Mouse (Mus musculus) megakaryocyte, embryonic 14.5 days (primary cell): Measurements from ENCODE around the gene Gngt2. TPM values are rescaled to one million over a fixed set of nuclear protein-coding genes. Genes with fewer than 3 reads are reported as not detected.

ENCODE experiments used
- H3K27me3 ChIP-seq: replicated peaks from 2 replicates; pipeline ENCODE3; 2012; ENCODE audit warnings: inconsistent platforms
- H3K36me3 ChIP-seq: replicated peaks from 2 replicates; pipeline ENCODE3; 2012; ENCODE audit warnings: low read length, inconsistent platforms, mixed read lengths
- H3K4me1 ChIP-seq: 2 replicates; pipeline ENCODE4 v1.6.1; 2012; ENCODE audit warnings: inconsistent platforms
- H3K4me3 ChIP-seq: replicated peaks from 2 replicates; pipeline ENCODE3; 2012; ENCODE audit warnings: moderate library complexity, mild to moderate bottlenecking, inconsistent platforms
- H3K9me3 ChIP-seq: 2 replicates; pipeline ENCODE4 v1.6.1; 2012; ENCODE audit warnings: inconsistent platforms
- FLI1 ChIP-seq: IDR thresholded peaks from 2 replicates; pipeline ENCODE4 v1.6.1; 2012; ENCODE audit warnings: low read length, inconsistent platforms, mixed read lengths
- GATA1 ChIP-seq: IDR thresholded peaks from 3 replicates; pipeline ENCODE4 v1.6.1; 2012; ENCODE audit warnings: mixed read lengths, low read length, inconsistent platforms, borderline replicate concordance
- polyA plus RNA-seq: library from polyadenylated mRNA; stranded (reverse); fragments of >175 nt; gene quantifications from 2 replicates; pipeline ENCODE4 v1.2.3, GENCODE M21; 2012; ENCODE audit warnings: low replicate concordance; ENCODE audit not compliant: insufficient read depth

Gene Gngt2
- polyA plus RNA-seq: 10.2 and 30.7 TPM in 2 replicates

DNA sequence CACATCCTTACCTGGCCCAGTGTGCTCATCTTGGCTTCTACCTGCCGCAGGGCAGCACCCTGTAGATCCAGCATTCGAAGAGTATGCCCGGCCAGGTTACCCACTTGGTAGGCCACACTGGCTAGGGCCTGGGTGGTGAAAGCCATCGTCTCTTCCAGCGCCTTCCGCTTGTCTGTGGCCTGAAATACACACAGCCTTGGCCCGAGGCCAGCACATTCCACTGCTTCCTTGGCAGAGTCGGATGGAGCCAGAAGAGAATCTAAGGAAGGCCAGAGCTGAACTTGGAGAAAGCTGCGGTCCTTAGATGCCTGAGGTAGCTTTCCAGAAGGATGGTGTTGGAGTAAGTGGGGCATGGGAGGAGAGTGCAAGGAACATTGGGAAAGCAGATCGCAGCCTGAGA is at the start of gene Gngt2:
TSS of gene Gngt2 (plus strand) at position 158 of the 400 bp plus-strand sequence.
- Histone ChIP-seq H3K9me3 (no peaks in the 10 kb centered on the region), H3K4me3 (no peak within 1 kb of the TSS), H3K36me3 (peaks cover 26% of the 10 kb centered on the region), H3K4me1 (peaks cover 87% of the 10 kb centered on the region), H3K27me3 (peaks cover 72% of the 10 kb centered on the region)
- no peak for TF ChIP-seq FLI1
- TF ChIP-seq GATA1: no peak

DNA sequence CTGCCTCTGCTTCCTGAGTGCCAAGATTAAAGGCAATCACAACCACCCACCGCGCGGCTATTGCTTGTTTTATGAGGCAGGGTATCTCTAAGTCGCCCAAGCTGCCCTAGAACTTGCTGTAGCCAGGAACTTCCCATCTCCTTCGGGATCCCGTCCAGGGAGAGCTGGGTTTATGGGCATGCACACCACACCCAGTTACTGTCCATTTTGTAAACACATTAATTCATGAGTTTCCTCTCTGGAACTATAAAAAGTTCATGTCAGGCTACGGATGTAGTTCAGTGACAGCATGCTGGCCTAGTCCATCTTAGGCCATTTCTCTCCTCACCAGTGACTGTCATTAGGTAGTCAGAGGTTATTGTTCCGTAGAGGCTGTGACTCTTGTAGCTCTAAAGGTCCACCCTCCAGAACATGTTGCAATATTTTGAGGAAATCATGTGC is 47.5 kb upstream of the Gngt2 start:
- H3K9me3 ChIP-seq: peaks cover 28% of the 10 kb centered on the region
- TF ChIP-seq FLI1 (no peak), GATA1 (no peak)
- H3K4me3 ChIP-seq: no peak overlapping the region
- H3K27me3 ChIP-seq: peaks cover 53% of the 10 kb centered on the region
- peaks cover 17% of the 10 kb centered on the region for H3K36me3 ChIP-seq
- peaks cover 11% of the 10 kb centered on the region for H3K4me1 ChIP-seq

GRCm38 (mm10) chr11:95791787-95792186 is 45.2 kb upstream of the Gngt2 start:
- Histone ChIP-seq H3K36me3 (peaks cover 17% of the 10 kb centered on the region), H3K9me3 (peaks cover 9% of the 10 kb centered on the region), H3K4me3 (no peak overlapping the region), H3K4me1 (peaks cover 29% of the 10 kb centered on the region), H3K27me3 (peaks cover 49% of the 10 kb centered on the region)
- TF ChIP-seq FLI1 (no peak), GATA1 (no peak)

- peaks cover 33% of the 10 kb centered on the region for H3K4me1 ChIP-seq
- no peak overlapping the region for H3K4me3 ChIP-seq
Measured at GRCm38 (mm10) chr11:95792950-95793509, 44.0 kb upstream of the Gngt2 start.

GRCm38 (mm10) chr11:95794201-95794600 is 42.8 kb upstream of the Gngt2 start:
- H3K9me3 ChIP-seq: peaks cover 9% of the 10 kb centered on the region
- peaks cover 31% of the 10 kb centered on the region for H3K4me1 ChIP-seq
- H3K4me3 ChIP-seq: no peak overlapping the region
- no peak for TF ChIP-seq GATA1
- H3K36me3 ChIP-seq: peaks cover 17% of the 10 kb centered on the region
- peaks cover 51% of the 10 kb centered on the region for H3K27me3 ChIP-seq

More at GRCm38 (mm10) chr11:95792950-95793509, 44.0 kb upstream of the Gngt2 start:
- peaks cover 9% of the 10 kb centered on the region for H3K9me3 ChIP-seq
- TF ChIP-seq GATA1 (no peak), FLI1 (no peak)
- H3K36me3 ChIP-seq: peaks cover 17% of the 10 kb centered on the region
- peaks cover 52% of the 10 kb centered on the region for H3K27me3 ChIP-seq

DNA sequence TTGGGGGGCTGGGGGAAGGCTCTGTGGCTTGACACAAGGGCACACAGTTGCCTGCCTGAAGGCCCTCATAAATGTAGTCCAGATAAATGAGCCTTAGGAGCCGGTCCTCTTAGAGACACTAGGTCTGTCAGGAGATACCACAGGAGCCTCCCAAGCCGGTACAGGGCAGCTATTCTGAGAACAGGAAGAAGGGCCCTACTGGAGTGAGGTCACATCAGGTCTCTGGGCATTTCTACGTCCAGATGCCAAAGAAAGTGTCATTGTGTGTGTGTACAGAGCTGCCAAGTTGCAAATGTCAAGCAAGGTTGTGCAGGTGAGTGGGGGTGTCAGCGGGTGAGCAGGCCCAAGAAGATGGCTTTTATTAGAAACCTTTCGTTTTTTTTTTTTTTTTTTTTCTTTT is 41.4 kb upstream of the Gngt2 start:
- Histone ChIP-seq H3K4me1 (peaks cover 40% of the 10 kb centered on the region), H3K4me3 (peak overlapping the region; percentile 20), H3K36me3 (peaks cover 14% of the 10 kb centered on the region), H3K27me3 (peaks cover 50% of the 10 kb centered on the region), H3K9me3 (peaks cover 9% of the 10 kb centered on the region)
- TF ChIP-seq FLI1 (no peak), GATA1 (no peak)

- no peak for TF ChIP-seq FLI1
- no peak for TF ChIP-seq GATA1
- no peak overlapping the region for H3K4me3 ChIP-seq
- H3K9me3 ChIP-seq: peaks cover 30% of the 10 kb centered on the region
- peaks cover 65% of the 10 kb centered on the region for H3K4me1 ChIP-seq
- H3K27me3 ChIP-seq: peaks cover 11% of the 10 kb centered on the region
- H3K36me3 ChIP-seq: peaks cover 11% of the 10 kb centered on the region
Measured at GRCm38 (mm10) chr11:95805010-95805409, 32.0 kb upstream of the Gngt2 start.

DNA sequence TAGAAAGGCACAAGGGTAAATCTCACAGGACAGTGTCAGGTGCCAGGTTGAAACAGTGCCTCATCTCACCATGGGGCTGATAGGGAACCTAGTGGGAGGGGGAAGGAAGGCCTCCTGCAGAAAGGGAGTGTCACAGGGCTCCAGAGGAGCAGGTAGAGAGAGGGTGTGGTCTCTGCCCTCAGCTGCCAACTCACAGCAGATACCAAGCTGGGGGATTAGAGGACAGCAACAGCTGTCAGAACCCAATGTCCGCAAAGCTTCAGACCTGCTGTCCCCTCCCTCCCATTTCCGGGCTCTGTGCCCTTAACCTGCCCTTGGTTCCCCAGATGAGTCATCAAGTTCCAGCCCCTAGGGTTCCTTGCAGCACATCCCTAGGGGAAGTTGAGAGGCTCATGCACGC is 31.5 kb upstream of the Gngt2 start:
- Histone ChIP-seq H3K4me1 (peaks cover 65% of the 10 kb centered on the region), H3K4me3 (peak overlapping the region; percentile 47), H3K36me3 (peaks cover 11% of the 10 kb centered on the region), H3K27me3 (peaks cover 13% of the 10 kb centered on the region), H3K9me3 (peaks cover 30% of the 10 kb centered on the region)
- TF ChIP-seq GATA1 (no peak), FLI1 (no peak)

DNA sequence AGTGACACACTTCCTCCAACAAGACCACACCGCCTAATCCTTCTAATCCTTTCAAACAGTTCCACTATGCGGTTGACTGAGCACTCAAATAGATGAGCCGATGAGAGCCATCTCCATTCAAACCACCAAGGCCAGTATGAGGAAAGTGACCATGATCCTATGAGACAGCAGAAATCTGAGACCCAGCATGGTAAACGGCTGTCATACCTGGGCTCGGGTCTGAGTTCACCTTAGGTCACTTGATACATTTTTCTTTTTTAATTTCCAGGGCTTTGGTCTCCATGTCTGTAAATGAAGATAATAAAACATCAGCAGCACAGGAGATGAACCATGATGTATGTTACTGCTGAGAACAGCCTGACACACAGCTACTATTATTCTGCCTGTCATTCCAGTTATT is 29.1 kb upstream of the Gngt2 start:
- H3K4me3 ChIP-seq: peak overlapping the region; percentile 69
- H3K9me3 ChIP-seq: peaks cover 30% of the 10 kb centered on the region
- H3K36me3 ChIP-seq: peaks cover 11% of the 10 kb centered on the region
- H3K4me1 ChIP-seq: peaks cover 63% of the 10 kb centered on the region
- TF ChIP-seq GATA1 (no peak), FLI1 (no peak)
- H3K27me3 ChIP-seq: peaks cover 24% of the 10 kb centered on the region

DNA sequence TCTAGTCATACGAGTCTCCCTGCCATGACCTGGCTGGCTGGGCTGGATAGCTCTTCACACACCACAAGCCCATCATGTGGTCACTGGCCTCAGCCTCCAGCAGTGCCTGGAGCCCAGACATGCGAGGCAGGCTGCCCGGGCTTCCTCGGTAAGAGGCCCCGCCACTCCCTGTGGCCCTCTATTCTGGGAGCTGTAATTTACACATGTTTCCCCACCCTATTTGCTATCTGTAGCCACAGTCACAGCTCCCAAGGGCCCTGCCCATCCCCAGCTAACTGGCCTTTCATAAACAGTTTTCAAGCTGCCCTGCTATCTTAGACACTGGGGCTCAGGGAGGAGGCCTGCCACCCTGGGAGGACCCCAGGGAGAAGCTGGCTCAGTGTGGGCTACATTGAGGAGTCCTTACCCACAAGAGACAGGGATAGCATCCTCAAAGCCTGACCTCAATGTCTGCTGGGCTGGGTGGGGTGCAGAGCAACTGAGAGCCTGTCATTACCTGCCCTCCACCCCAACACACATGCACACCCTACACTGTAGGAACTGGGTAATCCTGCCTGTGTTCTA is 28.5 kb upstream of the Gngt2 start:
- Histone ChIP-seq H3K4me3 (peak overlapping the region; percentile 76), H3K36me3 (peaks cover 9% of the 10 kb centered on the region), H3K9me3 (peaks cover 27% of the 10 kb centered on the region), H3K27me3 (peaks cover 22% of the 10 kb centered on the region), H3K4me1 (peaks cover 63% of the 10 kb centered on the region)
- no peak for TF ChIP-seq FLI1
- TF ChIP-seq GATA1: no peak
